Mouse (Mus musculus) hindlimb bud, embryonic 11.5 days (tissue): Measurements from ENCODE around the gene Slc35c2.

Experiments
- DNase-seq: peaks from one replicate; pipeline ENCODE4 v3.0.0-alpha.2; 2012; ENCODE audit warnings: low read depth, low spot score; ENCODE audit errors: extremely low spot score

Gene Slc35c2

GRCm38 (mm10) chr2:165314197-165314596 is 26.5 kb upstream of the Slc35c2 start:
- no peak for DNase-seq

- DNase-seq: no peak
Observed at GRCm38 (mm10) chr2:165312381-165312780, 24.7 kb upstream of the Slc35c2 start.

- DNase-seq: no peak
Observed at GRCm38 (mm10) chr2:165311577-165311976, 23.9 kb upstream of the Slc35c2 start.

GRCm38 (mm10) chr2:165310818-165311425 is 23.3 kb upstream of the Slc35c2 start:
- no peak for DNase-seq

- no peak for DNase-seq
Observed at GRCm38 (mm10) chr2:165307801-165308200, 20.1 kb upstream of the Slc35c2 start.

GRCm38 (mm10) chr2:165305438-165305837 is 17.8 kb upstream of the Slc35c2 start:
- DNase-seq: no peak

- no peak for DNase-seq
Observed at GRCm38 (mm10) chr2:165304819-165305218, 17.1 kb upstream of the Slc35c2 start.

- no peak for DNase-seq
Observed at GRCm38 (mm10) chr2:165303354-165304012, 15.8 kb upstream of the Slc35c2 start.

- DNase-seq: no peak
Observed at GRCm38 (mm10) chr2:165301409-165301808, 13.7 kb upstream of the Slc35c2 start.

- DNase-seq: no peak
Observed at GRCm38 (mm10) chr2:165300885-165301284, 13.2 kb upstream of the Slc35c2 start.

- DNase-seq: no peak
Observed at GRCm38 (mm10) chr2:165300424-165300823, 12.8 kb upstream of the Slc35c2 start.

- DNase-seq: no peak
Observed at GRCm38 (mm10) chr2:165297429-165297828, 9.8 kb upstream of the Slc35c2 start.

- no peak for DNase-seq
Observed at GRCm38 (mm10) chr2:165296571-165296970, 8.9 kb upstream of the Slc35c2 start.

GRCm38 (mm10) chr2:165288315-165289031 is 804 bp upstream of the Slc35c2 start:
- DNase-seq: no peak

- DNase-seq: no peak
Observed at GRCm38 (mm10) chr2:165286361-165287201, 1.1 kb downstream of the Slc35c2 start.

- DNase-seq: no peak
Observed at GRCm38 (mm10) chr2:165285621-165286020, 2.0 kb downstream of the Slc35c2 start.

- no peak for DNase-seq
Observed at GRCm38 (mm10) chr2:165285034-165285433, 2.6 kb downstream of the Slc35c2 start.

- DNase-seq: no peak
Observed at GRCm38 (mm10) chr2:165284377-165284776, 3.3 kb downstream of the Slc35c2 start.

- DNase-seq: no peak
Observed at GRCm38 (mm10) chr2:165283644-165284043, 4.0 kb downstream of the Slc35c2 start.

- DNase-seq: no peak
Observed at GRCm38 (mm10) chr2:165281779-165282311, 5.8 kb downstream of the Slc35c2 start.

- no peak for DNase-seq
Observed at GRCm38 (mm10) chr2:165279351-165279750, 8.3 kb downstream of the Slc35c2 start.
